23 mouse cellular contexts compared by ENCODE assay signal in the genomic region with DNA sequence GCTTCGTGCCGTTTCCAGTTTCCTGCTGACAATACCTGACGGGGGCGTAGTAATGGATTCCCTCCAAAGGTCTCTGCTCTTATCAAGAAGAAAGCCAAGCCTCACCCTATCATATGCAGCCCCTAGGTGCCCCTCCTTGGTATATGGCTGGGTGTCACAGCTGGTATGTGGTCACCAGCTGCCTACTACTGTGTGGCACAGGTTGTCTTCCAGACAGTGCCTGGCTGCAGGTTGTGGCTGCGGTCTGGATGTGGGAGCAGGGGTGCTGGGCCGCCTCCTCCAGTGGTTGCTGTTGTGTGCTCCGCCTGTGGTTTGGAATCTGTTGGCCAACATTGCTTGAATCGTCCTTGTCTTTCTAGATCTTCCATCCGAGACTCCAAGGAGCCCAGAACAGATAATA. TPM values are rescaled to one million over a fixed set of nuclear protein-coding genes. Genes with fewer than 3 reads are reported as not detected.
A peak's percentile ranks its signal among the peaks of the same experiment; 100 is the strongest.
DNase-seq lines count a peak whose midpoint lies in the region; ATAC-seq and TF ChIP-seq lines count a peak whose summit lies in the region.
"Had no signal": no experiment of that assay in that cellular context is flagged by ENCODE, and none has a peak within 500 bp of the region (broad histone marks: within the 10 kb centered on the region; RNA-seq: fewer than 3 reads in every experiment).

No protein-coding gene starts in this region.

- peak; percentile 73 for DNase-seq in heart, adult 11 months
- DNase-seq in heart, adult 8-10 months (ENCODE audit: low spot score), result no peak
- DNase-seq in midbrain, embryonic 11.5 days (ENCODE audit: low spot score, missing footprints), result peak; percentile 57
- DNase-seq: adrenal gland, adult 8-10 months; adrenal gland, postnatal 14 days; adrenal gland, postnatal 36 days; B cell, adult 2 months; cerebellum, postnatal 10 days; cerebellum, postnatal 25 days had no signal

- H3K4me1 ChIP-seq in hindbrain, embryonic 13.5 days (replicated peaks), result 0 out of 2 replicates have a peak, but pooled peaks cover 2% of the 10 kb centered on the region
- no peaks in the 10 kb centered on the region; the same call in 1 of the 2 replicates for H3K4me1 ChIP-seq in hindbrain, embryonic 16.5 days (ENCODE audit: control insufficient read depth, insufficient read depth, low read depth, low read length)
- no peaks in the 10 kb centered on the region for H3K4me1 ChIP-seq in midbrain, embryonic 11.5 days (ENCODE audit: control insufficient read depth, insufficient read depth, low read length)
- H3K4me1 ChIP-seq in midbrain, embryonic 15.5 days, result no peaks in the 10 kb centered on the region
- H3K4me1 ChIP-seq: embryonic facial prominence, embryonic 10.5 days; embryonic facial prominence, embryonic 12.5 days; forebrain, embryonic 13.5 days had no signal

- no peak overlapping the region for H3K4me3 ChIP-seq in hindbrain, embryonic 13.5 days
- H3K4me3 ChIP-seq in hindbrain, embryonic 16.5 days (ENCODE audit: low read length), result no peak overlapping the region
- no peak overlapping the region for H3K4me3 ChIP-seq in midbrain, embryonic 11.5 days (ENCODE audit: low read depth, low read length)
- H3K4me3 ChIP-seq in midbrain, embryonic 15.5 days, result no peak overlapping the region
- no peak overlapping the region for H3K4me3 ChIP-seq in myocyte
- H3K4me3 ChIP-seq: embryonic facial prominence, embryonic 10.5 days; embryonic facial prominence, embryonic 12.5 days; forebrain, embryonic 13.5 days had no signal

- no peaks in the 10 kb centered on the region for H3K79me2 ChIP-seq in myocyte (ENCODE audit: control insufficient read depth, insufficient read depth)

- no peak overlapping the region for H3K4me2 ChIP-seq in hindbrain, embryonic 13.5 days
- no peak overlapping the region for H3K4me2 ChIP-seq in hindbrain, embryonic 16.5 days (ENCODE audit: low read length)
- H3K4me2 ChIP-seq in midbrain, embryonic 11.5 days, result no peak overlapping the region
- no peak overlapping the region for H3K4me2 ChIP-seq in midbrain, embryonic 15.5 days
- H3K4me2 ChIP-seq in myocyte (ENCODE audit: low read depth), result no peak overlapping the region
- H3K4me2 ChIP-seq: embryonic facial prominence, embryonic 12.5 days; forebrain, embryonic 13.5 days had no signal

- no peak for TF ChIP-seq POLR2A in myocyte (IDR thresholded peaks at IDR 0.05; ENCODE audit: insufficient read length, low read depth)

- H3K9me3 ChIP-seq in hindbrain, embryonic 13.5 days, result no peaks in the 10 kb centered on the region
- no peaks in the 10 kb centered on the region for H3K9me3 ChIP-seq in hindbrain, embryonic 16.5 days (ENCODE audit: control insufficient read depth, low read length)
- no peaks in the 10 kb centered on the region for H3K9me3 ChIP-seq in midbrain, embryonic 11.5 days (ENCODE audit: control insufficient read depth, low read length)
- H3K9me3 ChIP-seq in midbrain, embryonic 15.5 days, result no peaks in the 10 kb centered on the region
- H3K9me3 ChIP-seq: embryonic facial prominence, embryonic 12.5 days; forebrain, embryonic 13.5 days had no signal

- WGBS in hindbrain, embryonic 13.5 days, result 93% methylated on average over 9 of the region's 9 CpGs
- WGBS in hindbrain, embryonic 16.5 days, result 92% methylated on average over 9 of the region's 9 CpGs
- 93% methylated on average over 9 of the region's 9 CpGs for WGBS in midbrain, embryonic 11.5 days
- 92% methylated on average over 9 of the region's 9 CpGs for WGBS in midbrain, embryonic 15.5 days

- H3K27me3 ChIP-seq in hindbrain, embryonic 13.5 days, result no peaks in the 10 kb centered on the region
- no peaks in the 10 kb centered on the region for H3K27me3 ChIP-seq in hindbrain, embryonic 16.5 days (replicated peaks; ENCODE audit: control insufficient read depth, insufficient read depth, low read length)
- no peaks in the 10 kb centered on the region for H3K27me3 ChIP-seq in midbrain, embryonic 11.5 days (ENCODE audit: control insufficient read depth, insufficient read depth, low read length)
- 0 out of 2 replicates have a peak, but pooled peaks cover 8% of the 10 kb centered on the region for H3K27me3 ChIP-seq in midbrain, embryonic 15.5 days (replicated peaks)
- H3K27me3 ChIP-seq in myocyte (ENCODE audit: control insufficient read depth, insufficient read depth, insufficient read length), result peaks cover 26% of the 10 kb centered on the region
- H3K27me3 ChIP-seq: embryonic facial prominence, embryonic 12.5 days; forebrain, embryonic 13.5 days; Patski had no signal

- no peak overlapping the region for H3ac ChIP-seq in myocyte (ENCODE audit: control insufficient read depth, insufficient read length)

- H3K9ac ChIP-seq in hindbrain, embryonic 13.5 days, result no peak overlapping the region
- H3K9ac ChIP-seq in hindbrain, embryonic 16.5 days (ENCODE audit: low read depth, low read length), result no peak overlapping the region
- no peak overlapping the region for H3K9ac ChIP-seq in midbrain, embryonic 11.5 days (ENCODE audit: low read length)
- H3K9ac ChIP-seq in midbrain, embryonic 15.5 days, result no peak overlapping the region
- H3K9ac ChIP-seq: embryonic facial prominence, embryonic 12.5 days; forebrain, embryonic 13.5 days had no signal

- H3K36me3 ChIP-seq in hindbrain, embryonic 13.5 days, result no peaks in the 10 kb centered on the region
- H3K36me3 ChIP-seq in hindbrain, embryonic 16.5 days (ENCODE audit: control insufficient read depth, insufficient read depth, low read length), result no peaks in the 10 kb centered on the region
- no peaks in the 10 kb centered on the region for H3K36me3 ChIP-seq in midbrain, embryonic 11.5 days (ENCODE audit: control insufficient read depth, insufficient read depth, low read length)
- no peaks in the 10 kb centered on the region for H3K36me3 ChIP-seq in midbrain, embryonic 15.5 days (replicated peaks)
- H3K36me3 ChIP-seq in myocyte (ENCODE audit: control insufficient read depth, insufficient read depth), result no peaks in the 10 kb centered on the region
- H3K36me3 ChIP-seq: embryonic facial prominence, embryonic 10.5 days; embryonic facial prominence, embryonic 12.5 days; G1E had no signal

- 0 out of 2 replicates have a peak, but pooled peaks have one; percentile 51 for ATAC-seq in hindbrain, embryonic 13.5 days (ENCODE audit: low FRiP score)
- ATAC-seq in hindbrain, embryonic 16.5 days, result no peak
- ATAC-seq in midbrain, embryonic 11.5 days (ENCODE audit: low FRiP score), result no peak
- ATAC-seq in midbrain, embryonic 15.5 days (replicated peaks), result no peak
- ATAC-seq: activated CD4-positive, CD25-positive, alpha-beta regulatory T cell, adult 4 months; CD4-positive, CD25-positive, alpha-beta regulatory T cell, adult 4 months; Patski had no signal

- no peak overlapping the region for H3K27ac ChIP-seq in hindbrain, embryonic 13.5 days
- no peak overlapping the region for H3K27ac ChIP-seq in hindbrain, embryonic 16.5 days (ENCODE audit: low read depth, low read length)
- H3K27ac ChIP-seq in midbrain, embryonic 11.5 days (ENCODE audit: low read depth, low read length), result no peak overlapping the region
- no peak overlapping the region for H3K27ac ChIP-seq in midbrain, embryonic 15.5 days
- H3K27ac ChIP-seq: embryonic facial prominence, embryonic 10.5 days; embryonic facial prominence, embryonic 12.5 days; forebrain, embryonic 13.5 days had no signal

TF ChIP-seq in myocyte, 11 proteins besides CTCF, POLR2A, EP300 and RAD21:
- TF ChIP-seq POLR2AphosphoS2 (IDR thresholded peaks at IDR 0.05; ENCODE audit: insufficient read length, low read depth) (no peak), MYOD1 (IDR thresholded peaks at IDR 0.05; ENCODE audit: control insufficient read depth in 1 of 3, insufficient read length in 2 of 3, low read depth in 2 of 3) (peak in 1 of 3 experiments; percentile 35), MYOG (IDR thresholded peaks at IDR 0.05; ENCODE audit: control insufficient read depth in 1 of 3, insufficient read depth in 1 of 3, insufficient read length in 2 of 3, low read depth in 2 of 3) (peak in 1 of 3 experiments; percentile 75), TCF3 (IDR thresholded peaks at IDR 0.05; ENCODE audit: insufficient read length, low read depth) (peak; percentile 12)

RNA-seq across cellular contexts. Expression of a gene that starts 31.2 kb away (rescaled TPM):
- 1 to 10 TPM in 1 of 4 experiments, under 1 TPM in 3; 0.38 to 2.7 (median 0.51) TPM for total RNA-seq in heart, adult 8-10 months (2022)
- 2.8 and 3.2 TPM in 2 replicates for polyA plus RNA-seq in hindbrain, embryonic 13.5 days (2015; fragmentation: Nextera tagmentation; extraction: Ambion mirVana)
- 2.7 and 3.9 TPM in 2 replicates for polyA plus RNA-seq in hindbrain, embryonic 16.5 days (2015; fragmentation: Nextera tagmentation; extraction: Ambion mirVana)
- polyA plus RNA-seq in midbrain, embryonic 11.5 days (2014; fragmentation: Nextera tagmentation; extraction: Ambion mirVana), result 1.8 and 2.2 TPM in 2 replicates
- polyA plus RNA-seq in midbrain, embryonic 15.5 days (2015; fragmentation: Nextera tagmentation; extraction: Ambion mirVana), result 1.5 and 3.3 TPM in 2 replicates
- 32.9 TPM for polyA plus RNA-seq in myocyte (2012; fragmentation: generic; extraction: Trizol)
- total RNA-seq: G1E had no signal
- polyA plus RNA-seq: activated CD4-positive, CD25-positive, alpha-beta regulatory T cell, adult 4 months; G1E had no signal

RNA-seq across cellular contexts. Expression of a gene that starts 39.7 kb away (rescaled TPM):
- not detected for total RNA-seq in heart, adult 8-10 months (2022)
- polyA plus RNA-seq in hindbrain, embryonic 13.5 days (2015; fragmentation: Nextera tagmentation; extraction: Ambion mirVana), result 0.30 and 0.35 TPM in 2 replicates
- 0.15 and 0.73 TPM in 2 replicates for polyA plus RNA-seq in hindbrain, embryonic 16.5 days (2015; fragmentation: Nextera tagmentation; extraction: Ambion mirVana)
- not detected in 2 replicates for polyA plus RNA-seq in midbrain, embryonic 11.5 days (2014; fragmentation: Nextera tagmentation; extraction: Ambion mirVana)
- 0.09 and 0.10 TPM in 2 replicates for polyA plus RNA-seq in midbrain, embryonic 15.5 days (2015; fragmentation: Nextera tagmentation; extraction: Ambion mirVana)
- 0.08 TPM for polyA plus RNA-seq in myocyte (2012; fragmentation: generic; extraction: Trizol)
- total RNA-seq: adrenal gland, adult 18-20 months; adrenal gland, postnatal 14 days; adrenal gland, postnatal 36 days; G1E had no signal
- polyA plus RNA-seq: activated CD4-positive, CD25-positive, alpha-beta regulatory T cell, adult 4 months; CD4-positive, CD25-positive, alpha-beta regulatory T cell, adult 4 months; cerebellum, adult 2 months; embryonic facial prominence, embryonic 10.5 days; embryonic facial prominence, embryonic 12.5 days; forebrain, embryonic 11.5 days; G1E; Patski had no signal

RNA-seq across cellular contexts. Expression of a gene that starts 42.5 kb away (rescaled TPM):
- under 1 TPM in 1 of 4 experiments, not detected in 3; 0.28 TPM for total RNA-seq in heart, adult 8-10 months (2022)
- polyA plus RNA-seq in hindbrain, embryonic 13.5 days (2015; fragmentation: Nextera tagmentation; extraction: Ambion mirVana), result 0.83 and 1.9 TPM in 2 replicates
- 0.09 and 3.2 TPM in 2 replicates for polyA plus RNA-seq in hindbrain, embryonic 16.5 days (2015; fragmentation: Nextera tagmentation; extraction: Ambion mirVana)
- polyA plus RNA-seq in midbrain, embryonic 11.5 days (2014; fragmentation: Nextera tagmentation; extraction: Ambion mirVana), result 0.12 and 0.22 TPM in 2 replicates
- 0.13 and 0.19 TPM in 2 replicates for polyA plus RNA-seq in midbrain, embryonic 15.5 days (2015; fragmentation: Nextera tagmentation; extraction: Ambion mirVana)
- polyA plus RNA-seq in myocyte (2012; fragmentation: generic; extraction: Trizol), result 1,516 TPM
- total RNA-seq: adrenal gland, postnatal 14 days had no signal
- polyA plus RNA-seq: activated CD4-positive, CD25-positive, alpha-beta regulatory T cell, adult 4 months; CD4-positive, CD25-positive, alpha-beta regulatory T cell, adult 4 months; forebrain, embryonic 11.5 days; forebrain, embryonic 13.5 days; G1E; Patski had no signal

Comparison
In these comparisons a context has a peak if more than half of its experiments do, and no peak if none do; other contexts are left out.
1. RNA of a gene that starts 42.5 kb away (polyA plus RNA-seq): 1,516 TPM in myocyte (single experiment); 0.83 to 1.9 TPM in hindbrain, embryonic 13.5 days, 0.13 to 0.19 TPM in midbrain, embryonic 15.5 days, 0.12 to 0.22 TPM in midbrain, embryonic 11.5 days and 0.09 to 3.2 TPM in hindbrain, embryonic 16.5 days; every median in the first group is over 100 times any median in the second.